Mouse (Mus musculus) left cerebral cortex, postnatal 14 days (tissue): Measurements from ENCODE around the gene Srsf2. TPM values are rescaled to one million over a fixed set of nuclear protein-coding genes. Genes with fewer than 3 reads are reported as not detected.
A peak's percentile ranks its signal among the peaks of the same experiment; 100 is the strongest.
"Not testable (repeated sequence)": the region's sequence is repeated elsewhere in the genome, so short reads cannot be mapped to it uniquely, and the experiment has no call there.

Experiments
- DNase-seq, 2 experiments: peaks; one replicate each; pipeline ENCODE4 v3.0.0; 2021 to 2022; ENCODE audit warnings: low spot score in 2 of 2, mixed read lengths in 1 of 2
- intact Hi-C: fragments of 180-260 bp; cut with DNase I; formaldehyde crosslinking; loops from one replicate; pipeline ENCODE4 v1.15.1; 2025
- total RNA-seq, 2 experiments: library from RNA; stranded (reverse); gene quantifications; 2 replicates each; pipeline ENCODE4 v1.2.3; 2021

Srsf2 gene
- total RNA-seq, 2 experiments from 2014 or later, result 161 to 168 TPM

GRCm38 (mm10) chr11:116864444-116864843 lies 11.6 kb upstream of the Srsf2 start:
- no peak for DNase-seq
- intact Hi-C loops, result no loop called here

- intact Hi-C loops, result no loop called here
- no peak for DNase-seq
Observed at GRCm38 (mm10) chr11:116857183-116857850, 4.4 kb upstream of the Srsf2 start.

GRCm38 (mm10) chr11:116854279-116854678 lies 1.4 kb upstream of the Srsf2 start:
- no peak for DNase-seq
- intact Hi-C loops, result no loop called here

DNA sequence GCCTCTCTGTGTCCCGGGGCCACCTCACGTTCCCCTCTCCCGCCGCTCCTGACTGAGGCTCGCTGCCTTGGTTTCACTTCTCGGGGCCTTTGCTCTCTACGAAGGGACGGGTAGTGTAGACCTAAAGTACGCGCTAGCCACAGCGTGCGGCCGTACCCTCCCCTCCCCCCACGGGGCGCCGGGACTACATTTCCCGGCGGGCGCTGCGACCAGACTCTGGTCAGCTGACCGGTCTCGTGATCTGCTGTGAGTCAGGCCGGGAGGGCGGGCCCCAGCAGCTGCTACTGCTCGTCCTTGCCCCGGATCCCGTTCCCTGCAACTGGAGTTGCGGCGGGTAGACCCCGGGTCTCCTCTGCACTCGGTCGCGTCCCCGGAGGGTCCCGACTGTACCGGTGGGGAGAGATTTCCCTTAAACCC lies 626 bp upstream of the Srsf2 start:
- DNase-seq, result peak; percentile 98
- intact Hi-C loops, result no loop called here

DNA sequence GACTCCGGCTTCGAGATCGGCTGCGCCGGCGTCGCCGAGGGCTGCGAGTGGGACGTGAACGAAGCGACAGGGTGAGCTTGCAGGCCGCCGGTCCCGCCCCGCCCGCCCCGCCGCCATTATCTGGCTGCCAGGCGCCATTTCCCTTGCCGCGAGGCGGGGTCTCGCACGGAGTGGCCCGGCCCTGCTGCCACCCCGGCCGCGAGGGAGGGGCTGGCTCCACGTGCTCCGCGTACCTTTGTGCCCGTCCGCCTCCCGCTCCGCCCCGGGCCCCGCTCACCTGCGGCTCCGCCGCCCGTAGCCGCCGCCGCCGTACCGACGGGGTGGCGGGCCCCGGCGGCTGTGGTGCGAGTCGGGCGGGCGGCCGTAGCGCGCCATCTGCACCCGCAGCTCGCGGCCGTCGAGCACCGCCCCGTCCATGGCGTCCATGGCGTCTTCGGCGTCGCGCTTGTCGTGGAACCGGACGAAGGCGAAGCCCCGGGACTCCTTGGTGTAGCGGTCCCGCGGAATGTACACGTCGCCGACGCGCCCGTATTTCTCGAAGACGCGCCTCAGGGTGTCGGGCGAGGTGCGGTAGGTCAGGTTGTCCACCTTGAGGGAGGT lies 503 bp downstream of the Srsf2 start, which contains the start of gene Mfsd11:
TSS of gene Mfsd11 (plus strand) at position 150 of the 600 bp plus-strand sequence.
- intact Hi-C loops, result no loop called here
- DNase-seq, result peak; percentile 47 to 74

- DNase-seq, result no peak
- intact Hi-C loops, result no loop called here
Observed at GRCm38 (mm10) chr11:116851576-116852290, 1.2 kb downstream of the Srsf2 start.

GRCm38 (mm10) chr11:116850833-116851477 lies 1.9 kb downstream of the Srsf2 start:
- intact Hi-C loops, result no loop called here
- no peak for DNase-seq

GRCm38 (mm10) chr11:116850085-116850484 lies 2.8 kb downstream of the Srsf2 start:
- intact Hi-C loops, result no loop called here
- DNase-seq, result no peak

GRCm38 (mm10) chr11:116849587-116849986 lies 3.3 kb downstream of the Srsf2 start:
- DNase-seq, result no peak
- intact Hi-C loops, result no loop called here

DNA sequence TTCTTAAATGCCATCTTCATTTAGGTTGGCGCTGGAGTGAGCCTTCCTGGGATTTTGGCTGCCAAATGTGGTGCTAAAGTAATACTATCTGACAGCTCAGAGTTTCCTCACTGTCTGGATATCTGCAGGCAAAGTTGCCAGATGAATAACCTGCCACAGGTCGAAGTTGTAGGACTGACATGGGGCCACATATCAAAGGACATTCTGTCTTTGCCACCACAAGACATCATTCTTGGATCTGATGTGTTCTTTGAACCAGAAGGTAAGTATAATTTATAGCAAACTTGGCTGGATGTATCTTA lies 4.1 kb downstream of the Srsf2 start:
- intact Hi-C loops, DNase-seq: not testable (repeated sequence)

- intact Hi-C loops, result no loop called here
- DNase-seq, result no peak
Observed at GRCm38 (mm10) chr11:116848086-116848876, 4.6 kb downstream of the Srsf2 start.

GRCm38 (mm10) chr11:116847187-116848085 lies 5.5 kb downstream of the Srsf2 start:
- intact Hi-C loops, result no loop called here
- no peak for DNase-seq

- no peak for DNase-seq
- intact Hi-C loops, result no loop called here
Observed at GRCm38 (mm10) chr11:116846593-116847181, 6.2 kb downstream of the Srsf2 start.

DNA sequence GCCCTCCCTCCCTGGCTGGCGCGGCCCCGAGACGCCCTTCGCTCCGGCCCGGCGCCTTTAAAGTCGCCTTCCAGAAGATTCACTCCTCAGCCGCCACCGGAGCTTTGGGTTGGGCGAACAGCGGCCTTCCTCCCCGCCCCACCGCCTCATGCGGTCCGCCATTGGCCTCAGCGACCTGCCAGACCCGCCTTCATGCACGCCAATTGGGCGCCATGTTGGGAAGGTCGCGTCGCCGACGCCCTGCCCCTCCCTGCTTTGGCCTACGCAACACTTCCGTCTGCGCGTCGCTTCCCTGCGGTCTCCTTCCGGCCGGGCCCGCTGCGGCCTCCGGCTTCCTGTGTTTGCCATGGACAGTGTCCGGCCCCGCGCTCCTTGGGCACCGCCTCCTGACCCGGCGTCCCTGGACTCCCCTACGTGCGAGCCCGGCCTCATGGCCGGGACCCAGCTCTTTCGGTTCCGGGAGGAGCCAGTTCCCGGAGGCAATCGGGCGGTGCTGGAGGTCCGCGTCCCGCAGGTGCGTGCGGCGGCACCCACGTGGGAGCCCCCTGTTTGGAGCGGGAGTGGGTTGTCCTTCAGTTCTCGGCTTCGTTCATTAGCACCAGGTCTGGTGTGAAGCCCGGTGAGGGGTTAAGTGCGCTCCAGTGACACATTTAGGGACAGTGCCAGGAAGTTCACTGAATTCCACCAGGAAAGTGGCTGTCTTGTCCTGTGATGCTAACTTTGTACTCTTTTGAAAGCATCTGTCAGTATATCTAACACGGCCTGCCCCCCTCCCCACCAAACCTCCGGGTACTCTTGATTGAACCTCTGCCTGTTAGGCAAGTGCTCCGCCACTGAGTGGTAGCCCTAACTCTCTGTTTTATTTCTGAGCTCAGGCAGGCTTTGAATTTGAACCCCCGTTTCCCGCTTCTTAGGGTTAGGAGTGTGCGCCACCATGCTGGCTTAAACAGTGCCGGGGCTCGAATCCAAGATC lies 9.3 kb downstream of the Srsf2 start, which contains the start of the genes Mettl23 and Jmjd6:
TSS of gene Mettl23 (plus strand) at position 18 of the 973 bp plus-strand sequence.
TSS of gene Jmjd6 (minus strand) at position 189 of the 973 bp plus-strand sequence.
- DNase-seq, result peak; percentile 97 to 98
- intact Hi-C loops, result no loop called here

- intact Hi-C loops, result no loop called here
- peak; percentile 52 to 65 for DNase-seq
Observed at GRCm38 (mm10) chr11:116842531-116843260, 10.2 kb downstream of the Srsf2 start.

- DNase-seq, result no peak
- intact Hi-C loops, result no loop called here
Observed at GRCm38 (mm10) chr11:116840748-116841147, 12.1 kb downstream of the Srsf2 start.
